Mouse (Mus musculus) intestine, embryonic 15.5 days (tissue): ENCODE measurements around the gene Ptges3l. TPM values are rescaled to one million over a fixed set of nuclear protein-coding genes. Genes with fewer than 3 reads are reported as not detected.

ENCODE experiments used
- ATAC-seq: fragments of 200-750 bp; cut with Nextera tagmentation; 2 replicates; pipeline ENCODE4 v1.8.0; 2017; ENCODE audit warnings: moderate TSS enrichment, moderate library complexity
- H3K27ac ChIP-seq: fragments of 300-500 bp; sonication (generic); 2 replicates; pipeline ENCODE4 v1.5.1; 2015; ENCODE audit warnings: mild to moderate bottlenecking, inconsistent platforms
- H3K27me3 ChIP-seq: fragments of 300-500 bp; sonication (generic); replicated peaks from 2 replicates; pipeline ENCODE4 v1.6.1; 2015; ENCODE audit warnings: inconsistent platforms
- H3K36me3 ChIP-seq: fragments of 300-500 bp; sonication (generic); 2 replicates; pipeline ENCODE4 v1.6.1; 2015; ENCODE audit warnings: inconsistent platforms
- H3K4me1 ChIP-seq: fragments of 300-500 bp; sonication (generic); replicated peaks from 2 replicates; pipeline ENCODE4 v1.6.1; 2015; ENCODE audit warnings: inconsistent platforms
- H3K4me2 ChIP-seq: fragments of 300-500 bp; sonication (generic); replicated peaks from 2 replicates; pipeline ENCODE4 v1.6.1; 2015; ENCODE audit warnings: mild to moderate bottlenecking, inconsistent platforms
- H3K4me3 ChIP-seq: fragments of 300-500 bp; sonication (generic); replicated peaks from 2 replicates; pipeline ENCODE4 v1.5.1; 2015; ENCODE audit warnings: inconsistent platforms
- H3K9ac ChIP-seq: fragments of 300-500 bp; sonication (generic); 2 replicates; pipeline ENCODE4 v1.6.1; 2015; ENCODE audit warnings: inconsistent platforms
- H3K9me3 ChIP-seq: fragments of 300-500 bp; sonication (generic); 2 replicates; pipeline ENCODE4 v1.6.1; 2016; ENCODE audit warnings: inconsistent platforms
- WGBS: fragments of 180-500 bp; shearing (Covaris S2); methylation state at CpG from one replicate; pipeline ENCODE4 v1.1.7; 2015; 5-methylcytosine and 5-hydroxymethylcytosine counted together
- polyA plus RNA-seq: library from polyadenylated mRNA; unstranded; fragments of >200 nt; fragmentation: Nextera tagmentation; extraction: Ambion mirVana; gene quantifications from 2 replicates; pipeline ENCODE4 v1.2.1, GENCODE M21; 2015

Gene Ptges3l
- polyA plus RNA-seq, 1 experiment from 2014 or later: 11.7 TPM

DNA sequence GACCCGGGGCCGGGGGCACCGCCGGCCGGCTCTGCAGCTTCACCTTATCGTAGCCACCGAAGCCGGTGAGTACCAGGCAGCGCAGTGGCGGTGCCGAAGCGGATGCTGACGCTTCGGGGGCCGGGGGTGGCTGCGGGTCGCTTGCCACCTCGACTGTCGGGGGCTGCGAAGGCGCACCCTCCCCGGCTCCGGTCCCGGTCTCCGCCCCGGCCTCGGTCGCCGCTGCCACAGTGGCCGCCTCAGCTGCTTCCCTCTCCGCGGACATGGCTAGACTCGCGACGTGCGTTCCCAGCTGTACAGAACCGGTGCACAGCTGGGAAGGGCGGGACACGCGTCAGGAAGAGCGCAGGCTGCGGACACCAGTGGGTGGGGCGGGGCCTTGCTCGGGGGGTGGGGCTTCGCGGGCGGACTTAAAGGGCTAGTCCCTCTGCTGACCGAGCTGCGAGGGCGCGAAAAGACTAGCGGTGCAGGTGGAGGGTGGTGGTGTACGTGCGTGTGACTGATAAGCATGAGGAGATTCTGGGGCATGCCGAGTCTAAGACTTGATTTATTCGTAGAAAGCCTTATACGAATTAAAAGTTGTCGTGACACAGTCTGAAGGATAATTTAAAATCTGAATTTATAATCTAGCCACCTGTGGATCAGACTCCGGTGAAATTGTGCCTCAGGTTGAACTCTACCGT lies 40.9 kb upstream of the Ptges3l start, which contains the start of gene Vat1:
TSS of gene Vat1 (minus strand) at position 362 of the 683 bp plus-strand sequence.
- ATAC-seq: peak; percentile 57
- Histone ChIP-seq H3K4me1 (peaks cover 31% of the 10 kb centered on the region), H3K27me3 (no peaks in the 10 kb centered on the region), H3K4me2 (peak within 1 kb of the TSS; percentile 98), H3K4me3 (peak within 1 kb of the TSS; percentile 93), H3K9ac (peak within 1 kb of the TSS; percentile 81), H3K27ac (peak within 1 kb of the TSS; percentile 93), H3K36me3 (0 out of 2 replicates have a peak, but pooled peaks cover 5% of the 10 kb centered on the region), H3K9me3 (no peaks in the 10 kb centered on the region)
- 1% methylated on average over 59 of the region's 60 CpGs for WGBS

GRCm38 (mm10) chr11:101465101-101465868 lies 40.2 kb upstream of the Ptges3l start:
- WGBS: under 1% methylated on average over 51 of the region's 51 CpGs
- Histone ChIP-seq H3K36me3 (0 out of 2 replicates have a peak, but pooled peaks cover 7% of the 10 kb centered on the region), H3K9me3 (no peaks in the 10 kb centered on the region), H3K4me3 (peak overlapping the region; percentile 93), H3K9ac (peak overlapping the region; percentile 81), H3K4me1 (peaks cover 31% of the 10 kb centered on the region), H3K4me2 (peak overlapping the region; percentile 93), H3K27ac (peak overlapping the region; percentile 93), H3K27me3 (no peaks in the 10 kb centered on the region)
- ATAC-seq: peak; percentile 61

DNA sequence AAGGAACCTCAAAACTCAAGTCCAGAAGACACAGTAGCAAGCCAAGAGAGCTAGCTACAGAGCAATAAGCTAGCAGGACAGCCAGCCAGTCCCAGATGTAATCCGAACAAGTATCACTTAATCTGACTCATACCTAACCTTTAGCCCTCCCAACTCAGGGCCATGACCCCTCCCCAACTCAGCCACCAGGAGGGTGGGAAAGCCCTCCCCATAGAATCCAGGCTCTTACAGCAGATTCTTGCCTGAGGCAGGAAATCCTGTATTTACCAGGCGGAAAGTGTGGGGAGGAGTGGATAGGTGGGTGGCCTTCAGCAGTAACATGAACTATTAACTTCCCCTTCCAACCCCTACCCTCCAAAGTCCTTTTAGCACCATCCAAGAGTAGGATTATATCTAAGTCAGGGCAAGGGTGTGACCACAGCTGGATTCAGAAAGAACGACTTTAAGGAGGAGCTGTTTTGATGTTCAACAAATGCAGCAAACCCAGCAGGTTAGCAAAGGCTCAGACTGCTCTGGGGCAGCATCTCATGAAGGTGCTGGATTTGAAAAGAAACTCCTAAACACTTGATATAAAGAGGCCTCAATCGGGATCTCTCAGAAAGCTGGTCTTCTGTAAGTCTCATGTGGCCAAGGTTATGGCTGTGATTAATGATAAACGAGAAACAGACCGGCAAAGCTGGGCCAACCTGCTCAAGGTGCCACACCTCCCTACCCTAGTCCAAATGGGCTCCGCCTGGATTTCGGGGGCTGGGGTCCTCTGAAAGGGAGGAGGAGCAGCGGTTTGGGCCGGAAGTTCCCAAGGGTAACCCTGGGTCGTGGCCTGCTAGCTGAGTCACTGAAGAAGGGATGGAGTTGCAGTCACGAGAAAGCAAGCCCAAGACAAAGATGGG lies 39.3 kb upstream of the Ptges3l start, which contains the start of gene Rnd2:
TSS of gene Rnd2 (plus strand) at position 789 of the 890 bp plus-strand sequence.
- Histone ChIP-seq H3K27ac (peak within 1 kb of the TSS; percentile 93), H3K27me3 (no peaks in the 10 kb centered on the region), H3K36me3 (0 out of 2 replicates have a peak, but pooled peaks cover 8% of the 10 kb centered on the region), H3K4me1 (peaks cover 32% of the 10 kb centered on the region), H3K4me3 (peak within 1 kb of the TSS; percentile 93), H3K9me3 (no peaks in the 10 kb centered on the region), H3K4me2 (peak within 1 kb of the TSS; percentile 93), H3K9ac (peak within 1 kb of the TSS; percentile 81)
- 5% methylated on average over 12 of the region's 12 CpGs for WGBS
- peak; percentile 57 for ATAC-seq

DNA sequence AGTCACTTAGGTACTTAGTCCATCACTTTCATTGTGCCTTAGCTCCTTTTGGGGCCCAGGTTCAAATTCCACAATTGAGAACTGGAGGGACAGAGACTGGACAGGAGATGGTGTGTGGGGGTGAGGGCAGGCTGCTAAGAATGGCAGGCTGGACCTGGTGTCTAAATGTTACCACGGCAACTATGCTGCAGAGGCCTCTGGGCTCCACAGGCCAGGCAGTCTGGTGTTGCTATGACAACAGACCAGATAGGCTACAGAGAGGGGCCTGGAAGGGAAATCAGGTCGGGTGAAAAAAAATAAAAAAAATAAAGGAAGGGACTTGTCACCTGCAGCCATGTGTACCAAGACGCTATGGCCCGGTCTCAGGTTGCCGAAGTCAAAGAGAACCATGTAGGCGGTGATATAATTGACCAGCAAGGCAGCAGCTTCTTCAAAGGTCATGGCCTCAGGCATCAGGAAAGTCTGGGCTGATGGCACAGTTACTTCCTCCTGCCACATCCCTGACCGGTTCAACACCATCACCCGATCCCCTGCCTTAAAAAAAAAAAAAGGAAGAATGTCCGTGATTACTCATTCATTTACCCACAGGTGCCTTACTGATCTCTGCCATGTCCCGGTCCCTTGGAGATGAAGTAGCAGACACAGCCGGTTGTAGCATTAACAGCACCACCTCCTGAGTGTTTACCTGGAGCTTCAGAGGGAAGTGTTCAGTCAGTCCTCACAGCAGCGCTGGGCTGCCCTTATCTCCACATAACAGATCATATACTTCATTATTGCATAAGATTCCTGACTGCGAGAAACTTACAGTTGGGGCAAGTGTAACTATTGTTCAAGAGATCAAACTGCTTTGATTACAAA lies 37.7 kb upstream of the Ptges3l start:
- Histone ChIP-seq H3K4me1 (peaks cover 33% of the 10 kb centered on the region), H3K36me3 (peaks cover 8% of the 10 kb centered on the region; the same call in 1 of the 2 replicates), H3K4me2 (peak overlapping the region; percentile 93), H3K27ac (no peak overlapping the region; the same call in 1 of the 2 replicates), H3K9me3 (no peaks in the 10 kb centered on the region), H3K4me3 (no peak overlapping the region), H3K9ac (no peak overlapping the region), H3K27me3 (no peaks in the 10 kb centered on the region)
- 19% methylated on average over 13 of the region's 13 CpGs for WGBS
- no peak for ATAC-seq

DNA sequence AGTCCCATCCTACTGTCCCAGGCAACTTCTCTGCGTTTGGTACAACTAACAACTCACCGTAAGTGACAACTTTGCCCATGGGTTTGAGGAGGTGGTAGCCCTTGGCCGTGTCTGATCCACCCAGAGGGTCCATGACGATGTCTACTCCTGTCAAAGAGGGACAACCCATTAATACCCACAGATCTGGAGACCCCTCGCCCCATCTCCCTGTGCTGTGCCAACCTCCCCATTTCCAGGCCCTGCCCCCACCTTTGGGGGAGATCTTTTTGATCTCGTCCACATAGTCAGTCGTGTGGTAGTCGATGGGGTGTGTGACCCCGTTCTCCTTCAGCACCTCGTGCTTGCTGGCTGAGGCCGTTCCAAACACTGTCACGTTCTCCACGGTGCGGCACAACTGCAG lies 37.0 kb upstream of the Ptges3l start:
- H3K9ac ChIP-seq: no peak overlapping the region
- no peak overlapping the region for H3K27ac ChIP-seq
- H3K27me3 ChIP-seq: no peaks in the 10 kb centered on the region
- ATAC-seq: no peak
- peaks cover 30% of the 10 kb centered on the region for H3K4me1 ChIP-seq
- WGBS: 85% methylated on average over 14 of the region's 14 CpGs
- peaks cover 8% of the 10 kb centered on the region; the same call in 1 of the 2 replicates for H3K36me3 ChIP-seq
- no peaks in the 10 kb centered on the region for H3K9me3 ChIP-seq
- H3K4me2 ChIP-seq: no peak overlapping the region; the same call in 1 of the 2 replicates
- no peak overlapping the region for H3K4me3 ChIP-seq

DNA sequence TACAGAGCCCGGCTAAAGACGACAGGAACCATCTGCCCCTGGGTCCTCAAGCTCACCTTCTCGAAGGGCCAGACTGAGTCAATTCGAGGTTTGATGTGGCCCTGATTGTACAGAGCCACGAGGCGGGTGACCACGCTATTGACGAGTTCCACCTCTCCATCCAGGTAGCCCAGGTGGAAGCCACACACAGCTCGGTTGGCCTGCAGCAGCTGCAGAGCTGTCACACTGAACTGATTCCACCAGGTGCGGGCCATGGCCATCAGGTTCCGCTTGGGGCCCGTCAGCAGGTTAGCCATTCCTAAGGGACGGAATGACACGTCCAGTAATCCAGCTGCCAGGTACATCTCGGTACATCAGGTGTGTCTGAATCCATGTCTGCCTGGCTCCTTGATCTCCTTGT lies 35.2 kb upstream of the Ptges3l start:
- no peak overlapping the region for H3K27ac ChIP-seq
- no peak overlapping the region for H3K4me2 ChIP-seq
- no peaks in the 10 kb centered on the region for H3K9me3 ChIP-seq
- peaks cover 8% of the 10 kb centered on the region; the same call in 1 of the 2 replicates for H3K36me3 ChIP-seq
- H3K9ac ChIP-seq: no peak overlapping the region
- H3K4me3 ChIP-seq: no peak overlapping the region
- ATAC-seq: no peak
- H3K27me3 ChIP-seq: no peaks in the 10 kb centered on the region
- 82% methylated on average over 15 of the region's 15 CpGs for WGBS
- peaks cover 28% of the 10 kb centered on the region for H3K4me1 ChIP-seq

DNA sequence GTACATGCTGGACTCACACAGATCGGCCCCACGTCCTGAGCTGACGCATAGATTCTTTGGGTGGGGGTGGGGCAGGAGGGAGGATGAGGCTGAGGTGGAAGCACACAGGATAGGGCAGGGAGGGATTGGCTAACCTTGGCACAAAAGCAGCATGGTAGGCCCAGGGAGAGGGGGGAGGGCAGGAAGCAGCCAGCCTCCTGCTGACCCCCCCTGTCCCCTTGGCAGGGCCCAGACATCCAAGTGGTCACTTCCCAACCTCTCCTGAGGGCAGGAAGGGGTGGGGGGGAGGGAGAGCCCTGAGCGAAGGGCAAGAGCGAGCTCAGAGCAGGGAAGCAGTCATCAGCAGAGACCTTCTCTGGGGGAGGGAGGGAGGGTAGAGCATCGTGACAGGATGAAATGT lies 34.6 kb upstream of the Ptges3l start:
- WGBS: 55% methylated on average over 6 of the region's 6 CpGs
- H3K4me2 ChIP-seq: no peak overlapping the region

DNA sequence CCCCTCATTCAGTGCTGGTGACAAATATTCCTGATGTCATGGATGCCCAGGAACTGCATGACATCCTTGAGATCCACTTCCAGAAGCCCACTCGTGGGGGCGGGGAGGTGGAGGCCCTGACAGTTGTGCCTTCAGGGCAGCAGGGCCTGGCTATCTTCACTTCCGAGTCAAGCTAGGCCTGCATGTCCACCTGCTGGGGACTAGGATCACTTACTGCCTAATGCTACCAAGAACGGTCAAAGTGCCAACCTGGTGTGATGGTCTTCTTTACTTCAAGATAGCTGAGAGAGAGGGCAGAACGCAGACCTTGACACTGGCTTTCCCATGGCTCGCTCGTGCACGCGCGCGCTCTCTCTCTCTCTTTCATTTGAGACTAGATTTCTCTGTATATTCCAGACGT lies 33.1 kb upstream of the Ptges3l start:
- H3K4me1 ChIP-seq: peaks cover 19% of the 10 kb centered on the region
- no peak overlapping the region for H3K9ac ChIP-seq
- H3K4me3 ChIP-seq: no peak overlapping the region
- no peak overlapping the region for H3K27ac ChIP-seq
- no peaks in the 10 kb centered on the region for H3K27me3 ChIP-seq
- no peak for ATAC-seq
- H3K36me3 ChIP-seq: peaks cover 8% of the 10 kb centered on the region; the same call in 1 of the 2 replicates
- no peak overlapping the region for H3K4me2 ChIP-seq
- 83% methylated on average over 12 of the region's 12 CpGs for WGBS
- H3K9me3 ChIP-seq: no peaks in the 10 kb centered on the region

More for the DNA sequence above, 34.6 kb upstream of the Ptges3l start:
- no peak overlapping the region for H3K9ac ChIP-seq
- H3K27ac ChIP-seq: no peak overlapping the region; the same call in 1 of the 2 replicates
- H3K4me3 ChIP-seq: no peak overlapping the region
- no peak for ATAC-seq
- no peaks in the 10 kb centered on the region for H3K27me3 ChIP-seq
- H3K9me3 ChIP-seq: no peaks in the 10 kb centered on the region
- peaks cover 28% of the 10 kb centered on the region for H3K4me1 ChIP-seq
- peaks cover 8% of the 10 kb centered on the region; the same call in 1 of the 2 replicates for H3K36me3 ChIP-seq

GRCm38 (mm10) chr11:101457631-101458030 lies 32.5 kb upstream of the Ptges3l start:
- peaks cover 16% of the 10 kb centered on the region for H3K4me1 ChIP-seq
- no peak overlapping the region for H3K27ac ChIP-seq
- no peak overlapping the region for H3K4me2 ChIP-seq
- no peaks in the 10 kb centered on the region for H3K9me3 ChIP-seq
- no peak overlapping the region for H3K4me3 ChIP-seq
- WGBS: 92% methylated on average over 9 of the region's 9 CpGs
- no peak overlapping the region for H3K9ac ChIP-seq
- ATAC-seq: no peak
- H3K36me3 ChIP-seq: peaks cover 8% of the 10 kb centered on the region; the same call in 1 of the 2 replicates
- H3K27me3 ChIP-seq: no peaks in the 10 kb centered on the region

DNA sequence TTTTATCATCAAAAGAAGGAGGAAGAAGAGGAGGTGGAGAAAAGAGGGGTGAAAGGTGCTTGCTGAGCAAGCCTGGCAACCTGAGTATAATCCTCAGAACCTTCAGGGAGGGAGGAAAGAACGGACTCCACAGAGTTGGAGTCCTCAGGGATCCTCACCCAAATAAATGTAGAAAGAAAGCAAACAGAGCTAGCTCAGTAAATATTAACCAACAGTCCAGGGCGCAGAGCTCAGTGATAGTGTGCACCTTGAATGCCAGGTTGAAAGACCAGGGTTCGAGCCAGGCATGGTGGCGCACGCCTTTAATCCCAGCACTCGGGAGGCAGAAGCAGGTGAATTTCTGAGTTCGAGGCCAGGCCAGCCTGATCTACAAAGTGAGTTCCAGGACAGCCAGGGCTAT lies 30.5 kb upstream of the Ptges3l start:
- no peak overlapping the region for H3K27ac ChIP-seq
- H3K27me3 ChIP-seq: no peaks in the 10 kb centered on the region
- peaks cover 3% of the 10 kb centered on the region; the same call in 1 of the 2 replicates for H3K36me3 ChIP-seq
- WGBS: 67% methylated on average over 7 of the region's 7 CpGs
- no peak overlapping the region for H3K4me3 ChIP-seq
- ATAC-seq: no peak
- no peak overlapping the region for H3K9ac ChIP-seq
- no peak overlapping the region for H3K4me2 ChIP-seq
- no peaks in the 10 kb centered on the region for H3K9me3 ChIP-seq
- peaks cover 8% of the 10 kb centered on the region for H3K4me1 ChIP-seq

DNA sequence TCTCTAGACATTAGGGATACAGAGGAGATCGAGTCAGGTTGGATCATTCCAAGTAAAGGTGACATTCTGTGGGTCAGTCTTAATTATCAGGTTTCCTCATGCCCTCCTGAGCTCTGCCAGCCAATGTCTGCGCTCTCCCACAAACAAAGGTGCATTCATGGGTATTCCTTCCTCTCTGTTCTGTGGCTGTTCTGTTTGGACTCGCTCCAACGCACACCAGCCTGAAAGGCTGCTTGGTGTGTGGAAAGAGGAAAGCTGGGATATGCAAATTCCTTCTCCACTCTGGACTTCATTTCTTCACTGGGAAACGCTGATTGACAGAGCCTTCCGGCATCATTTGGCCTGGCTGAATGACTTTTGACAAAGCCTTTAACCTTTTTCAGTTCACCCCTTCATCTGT lies 29.6 kb upstream of the Ptges3l start:
- no peaks in the 10 kb centered on the region for H3K9me3 ChIP-seq
- 76% methylated on average over 6 of the region's 6 CpGs for WGBS
- no peak overlapping the region for H3K9ac ChIP-seq
- no peak for ATAC-seq
- no peak overlapping the region for H3K27ac ChIP-seq
- no peak overlapping the region for H3K4me3 ChIP-seq
- H3K4me1 ChIP-seq: peaks cover 8% of the 10 kb centered on the region
- H3K27me3 ChIP-seq: no peaks in the 10 kb centered on the region
- no peak overlapping the region for H3K4me2 ChIP-seq
- H3K36me3 ChIP-seq: no peaks in the 10 kb centered on the region; the same call in 1 of the 2 replicates
